Mouse (Mus musculus) megakaryocyte-erythroid progenitor cell, adult 5-6 weeks (primary cell): ENCODE data around the gene Arid3a. TPM values are rescaled to one million over a fixed set of nuclear protein-coding genes. Genes with fewer than 3 reads are reported as not detected.

Source experiments
- ATAC-seq: replicated peaks from 2 replicates; pipeline ENCODE4 v1.8.0; 2016; ENCODE audit warnings: mild to moderate bottlenecking, inconsistent platforms; ENCODE audit not compliant: severe bottlenecking, poor library complexity, low FRiP score, low TSS enrichment
- total RNA-seq, 2 experiments: library from RNA; stranded (forward) in 1 of 2; stranded (reverse) in 1 of 2; fragments of 200-1000, 215-1000 nt in 1 of 2; fragments of >200 nt in 1 of 2; fragmentation: Nextera tagmentation in 1 of 2; gene quantifications; 2 replicates each; pipeline ENCODE4 v1.2.3; 2014 to 2017

The Arid3a gene
- total RNA-seq, 2 experiments from 2014 or later, result 5.4 to 5.9 TPM

- ATAC-seq, result no peak
Observed at GRCm38 (mm10) chr10:79987771-79988505, 61.1 kb downstream of the Arid3a start.

GRCm38 (mm10) chr10:79988506-79989271, 61.8 kb downstream of the Arid3a start, which contains the start of gene Cnn2:
Cnn2 (plus strand) TSS chr10:79988584.
- no peak for ATAC-seq

- ATAC-seq, result no peak
Observed at GRCm38 (mm10) chr10:79989272-79989786, 62.5 kb downstream of the Arid3a start.

- no peak for ATAC-seq
Observed at GRCm38 (mm10) chr10:79989870-79990269, 63.0 kb downstream of the Arid3a start.

- ATAC-seq, result no peak
Observed at GRCm38 (mm10) chr10:79991099-79991498, 64.3 kb downstream of the Arid3a start.

GRCm38 (mm10) chr10:79991548-79991947, 64.7 kb downstream of the Arid3a start:
- no peak for ATAC-seq

- no peak for ATAC-seq
Observed at GRCm38 (mm10) chr10:79994397-79995115, 67.7 kb downstream of the Arid3a start.

- no peak for ATAC-seq
Observed at GRCm38 (mm10) chr10:79995636-79996035, 68.8 kb downstream of the Arid3a start.

GRCm38 (mm10) chr10:79996272-79997033, 69.6 kb downstream of the Arid3a start, which contains the start of gene Abca7:
Abca7 (plus strand) TSS chr10:79996494.
- peak; percentile 78 for ATAC-seq

- ATAC-seq, result peak; percentile 49
Observed at GRCm38 (mm10) chr10:79997034-79997760, 70.4 kb downstream of the Arid3a start.

GRCm38 (mm10) chr10:79997819-79998218, 71.0 kb downstream of the Arid3a start:
- peak; percentile 39 for ATAC-seq

- no peak for ATAC-seq
Observed at GRCm38 (mm10) chr10:80001945-80002344, 75.1 kb downstream of the Arid3a start.

- ATAC-seq, result no peak
Observed at GRCm38 (mm10) chr10:80002829-80003228, 76.0 kb downstream of the Arid3a start.

- ATAC-seq, result peak; percentile 64
Observed at GRCm38 (mm10) chr10:80003374-80004232, 76.8 kb downstream of the Arid3a start.

GRCm38 (mm10) chr10:80004233-80004705, 77.4 kb downstream of the Arid3a start:
- no peak; the same call in 1 of the 2 replicates for ATAC-seq
